Mouse (Mus musculus) c-Kit-positive CD71-positive TER-119-negative erythroid progenitor cells, embryonic 14.5 days (primary cell): ENCODE measurements around the gene C130074G19Rik.

Experiments used
- DNase-seq: peaks from one replicate; pipeline ENCODE4 v3.0.0-alpha.2; 2013; ENCODE audit warnings: low read depth

C130074G19Rik gene

DNA sequence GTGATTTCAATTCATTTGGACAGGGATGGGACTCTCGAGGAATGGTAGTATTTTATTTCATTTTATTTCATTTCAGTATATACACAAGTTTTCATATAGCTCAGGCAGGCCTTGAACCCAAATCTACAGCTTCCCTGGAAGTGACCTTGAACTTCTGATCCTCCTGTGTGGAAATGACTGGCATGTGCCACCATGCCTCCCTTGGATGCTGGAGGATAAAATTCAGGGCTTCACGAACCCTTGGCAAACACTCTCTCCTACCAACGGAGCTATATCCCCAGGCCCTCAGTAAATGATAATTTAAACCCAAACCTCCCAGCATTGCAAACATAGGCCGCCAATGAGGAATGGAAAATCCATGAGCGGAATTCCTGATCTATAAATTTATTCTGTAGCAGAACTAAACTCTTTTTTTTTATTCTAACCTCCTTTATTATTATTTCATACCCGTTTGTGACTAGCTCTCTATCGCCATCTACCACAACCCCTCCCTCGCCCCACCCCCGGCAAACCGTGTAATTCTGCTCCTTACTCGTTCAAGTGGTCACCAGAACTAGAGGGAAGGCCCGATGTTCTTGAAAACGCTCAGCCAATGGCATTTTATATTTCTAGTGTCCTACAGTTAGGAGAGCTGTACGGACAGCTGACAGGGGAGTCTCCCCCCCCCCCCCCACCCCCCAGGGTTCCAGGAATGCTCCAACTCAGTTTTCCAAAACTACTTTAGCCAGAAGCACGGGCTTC lies 38.5 kb downstream of the C130074G19Rik start:
- DNase-seq = peak; percentile 53

DNA sequence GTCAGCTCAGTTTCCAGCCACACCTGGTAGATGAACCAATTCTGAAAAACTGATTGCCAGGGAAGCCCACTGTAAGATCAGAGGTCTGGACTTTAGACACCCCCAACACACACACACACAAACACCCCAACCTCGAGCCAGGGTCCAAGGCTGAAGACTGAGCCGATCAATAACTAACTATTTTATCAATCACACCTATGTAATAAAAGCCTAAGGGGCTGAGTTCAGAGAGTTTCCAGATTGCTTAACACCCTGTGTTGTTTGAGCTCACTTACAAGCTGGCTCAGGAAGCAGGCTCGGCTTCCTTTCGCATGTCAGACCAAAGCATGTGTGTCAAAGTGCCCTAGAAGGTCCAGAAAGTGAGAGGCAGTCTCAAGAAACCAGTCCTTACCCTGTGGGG lies 45.4 kb downstream of the C130074G19Rik start:
- no peak for DNase-seq

DNA sequence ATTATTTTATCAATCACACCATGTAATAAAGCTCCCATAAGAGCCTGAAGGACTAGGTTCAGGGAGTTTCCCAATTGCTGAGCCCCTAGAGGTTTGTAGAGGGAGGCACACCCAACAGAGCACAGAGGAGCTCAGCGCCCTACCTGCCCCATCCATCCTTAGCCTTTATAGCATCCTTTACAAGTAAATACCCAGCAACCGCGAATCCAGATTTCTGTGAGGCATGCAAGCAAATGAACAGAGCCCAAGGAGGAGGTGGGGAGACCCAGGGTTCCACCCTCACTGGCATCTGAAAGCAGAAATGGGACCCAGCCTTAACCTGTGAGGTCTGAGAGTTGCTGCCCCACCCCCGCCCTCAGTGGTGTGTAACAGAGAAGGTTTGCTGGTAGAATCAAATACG lies 46.7 kb downstream of the C130074G19Rik start:
- DNase-seq = no peak

DNA sequence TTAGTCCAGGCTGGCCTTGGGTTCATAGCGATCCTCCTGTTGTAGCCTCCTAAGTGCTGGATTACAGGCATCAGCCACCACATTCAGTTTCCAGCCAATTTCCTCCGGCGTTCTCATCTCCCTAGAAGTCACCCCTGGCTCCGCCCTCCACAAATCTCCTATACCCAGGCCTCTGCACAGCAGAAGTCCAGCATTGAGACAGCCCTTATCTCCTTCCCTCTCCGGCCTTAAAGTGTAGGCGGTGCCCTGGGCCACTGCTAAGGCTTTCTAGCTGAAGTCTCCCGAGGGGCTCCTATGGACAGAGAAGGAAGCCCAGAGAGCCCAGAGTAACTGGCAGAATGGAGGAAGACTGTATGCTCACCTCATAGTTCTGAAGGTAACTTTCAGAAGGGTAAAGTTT lies 49.5 kb downstream of the C130074G19Rik start:
- no peak for DNase-seq

DNA sequence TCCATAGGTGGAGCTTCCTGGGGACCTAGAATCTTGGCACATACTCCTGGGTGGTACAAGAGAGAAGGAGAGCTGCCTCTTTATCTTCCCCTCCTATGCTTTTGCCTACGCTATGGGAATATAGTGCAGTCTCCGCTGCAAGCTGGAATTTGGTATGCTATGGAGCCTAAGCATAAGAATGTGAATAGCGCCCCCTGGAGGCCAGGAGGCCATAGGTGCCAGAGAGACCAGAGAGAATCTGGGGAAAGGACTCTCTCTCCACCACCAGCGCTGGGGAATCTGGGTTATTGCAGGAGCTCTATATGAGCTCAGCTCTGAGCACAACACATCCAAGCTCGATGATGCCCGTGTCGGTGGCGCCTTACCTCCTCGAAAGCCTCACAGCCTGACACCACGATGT lies 50.8 kb downstream of the C130074G19Rik start:
- no peak for DNase-seq

DNA sequence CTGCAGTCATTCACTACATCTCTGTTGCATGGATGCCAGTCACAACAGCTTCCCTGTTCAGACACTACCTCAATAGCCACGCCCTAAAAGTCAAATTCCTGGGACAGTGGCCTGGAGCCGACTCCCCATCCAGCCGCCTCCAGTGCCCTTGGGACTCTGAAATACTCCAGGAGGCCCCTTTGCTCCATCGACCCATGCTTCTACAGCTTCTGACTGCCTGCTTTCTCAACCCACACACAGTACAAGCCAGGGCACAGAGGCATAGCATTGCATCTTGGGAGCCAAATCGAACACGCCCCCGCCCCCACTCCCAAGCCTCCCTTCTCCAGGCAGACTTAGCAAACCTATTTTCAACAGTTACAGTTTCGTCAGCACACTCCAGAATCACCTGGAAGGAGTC lies 53.1 kb downstream of the C130074G19Rik start:
- no peak for DNase-seq

DNA sequence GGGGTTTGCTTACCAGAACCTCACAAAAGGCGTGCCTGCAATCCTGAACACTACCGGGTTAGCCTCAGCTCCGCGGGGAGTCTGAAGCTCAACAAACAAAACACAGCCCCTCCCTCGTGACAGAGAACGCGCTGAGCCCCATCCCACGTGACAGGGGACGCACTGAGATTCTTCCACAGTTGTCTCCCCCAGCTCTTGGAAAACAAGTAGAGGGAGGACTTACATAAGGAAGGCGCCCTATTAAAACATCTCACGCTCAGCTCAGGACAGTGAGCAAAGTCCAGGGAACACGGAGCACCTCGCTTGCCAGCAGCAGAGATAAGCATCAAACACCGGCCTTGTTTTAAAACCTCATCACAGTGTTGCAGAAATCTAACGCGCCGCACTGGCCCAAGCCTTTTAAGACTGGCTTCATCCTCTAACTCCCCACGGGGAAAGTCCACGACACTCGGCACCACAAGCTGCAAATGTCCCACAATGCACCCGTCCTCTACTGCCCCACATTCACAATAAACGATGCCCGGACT lies 55.8 kb downstream of the C130074G19Rik start:
- no peak for DNase-seq

DNA sequence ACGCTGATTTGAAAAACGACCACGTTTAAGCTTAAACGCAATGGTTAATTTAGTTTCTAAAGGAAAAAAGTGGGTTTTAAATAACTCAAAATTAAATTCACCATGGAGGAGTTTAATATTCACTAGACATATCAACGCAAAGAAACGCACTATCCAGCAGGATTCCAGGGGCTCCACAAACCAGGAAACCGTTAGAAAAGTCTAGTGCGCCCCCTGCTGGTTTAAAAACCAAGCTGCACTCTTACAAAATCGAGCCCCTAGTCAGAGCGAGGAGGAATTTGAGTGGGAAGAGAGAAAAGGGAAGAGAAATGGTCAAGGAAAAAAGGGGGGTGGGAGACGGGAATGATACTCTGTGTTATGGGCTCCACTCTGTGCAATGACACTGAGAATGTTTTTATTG lies 57.9 kb downstream of the C130074G19Rik start:
- no peak for DNase-seq

DNA sequence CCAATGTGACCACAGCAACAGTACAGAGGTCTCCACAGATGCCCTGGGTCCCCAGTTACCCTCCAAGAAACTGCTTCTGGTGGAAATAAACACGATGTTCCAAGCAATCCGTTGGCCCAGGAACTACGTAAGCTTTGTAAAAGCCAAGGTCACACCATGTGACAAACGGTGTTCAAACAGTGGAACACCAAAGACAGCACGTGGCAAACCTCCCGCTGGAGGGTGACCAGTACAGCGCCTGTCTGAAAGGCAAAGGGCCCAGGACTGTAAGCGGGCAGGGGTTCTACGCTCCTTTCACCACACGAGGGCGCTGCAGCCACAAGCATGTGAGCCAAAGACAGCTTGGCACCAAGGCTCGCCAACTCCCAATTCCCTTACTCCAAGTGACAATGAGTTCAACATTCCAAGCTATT lies 58.6 kb downstream of the C130074G19Rik start:
- peak; percentile 75 for DNase-seq

DNA sequence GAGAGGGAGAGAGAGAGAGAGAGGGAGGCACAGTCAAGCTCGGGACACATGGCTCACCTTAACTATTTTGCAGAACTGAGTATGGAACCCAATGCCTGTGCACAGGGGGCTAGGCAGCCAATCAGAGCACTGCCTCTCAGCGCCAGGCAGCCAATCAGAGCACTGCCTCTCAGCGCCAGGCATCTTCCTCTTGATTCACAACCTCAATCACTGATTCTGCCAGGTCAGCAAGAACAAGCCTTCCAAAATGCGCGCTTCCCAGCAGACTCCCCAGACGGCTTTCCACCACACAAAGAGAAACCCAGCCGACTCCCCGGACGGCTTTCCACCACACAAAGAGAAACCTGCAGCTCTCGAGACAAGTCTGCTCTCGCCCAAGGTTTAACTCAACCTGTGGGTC lies 60.3 kb downstream of the C130074G19Rik start:
- no peak for DNase-seq
